Mouse (Mus musculus): ENCODE data around the gene Iqcf4. TPM values are rescaled to one million over a fixed set of nuclear protein-coding genes. Genes with fewer than 3 reads are reported as not detected.

Iqcf4 gene
- polyA plus RNA-seq (2014; fragmentation: Nextera tagmentation; extraction: Ambion mirVana), result not detected in 2 replicates

GRCm38 (mm10) chr9:106570896-106571295 is at the start of gene Iqcf4:
Gene Iqcf4, minus strand, starts transcription at chr9:106570996.
- Histone ChIP-seq H3K36me3 (ENCODE audit: control insufficient read depth, insufficient read depth, low read length) (no peaks in the 10 kb centered on the region), H3K4me1 (ENCODE audit: control insufficient read depth in 2 of 2, insufficient read depth in 2 of 2, low read length in 2 of 2) (peaks cover 0 to 3% of the 10 kb centered on the region in 2 experiments; a peak in 1 of 4 replicates), H3K4me2 (ENCODE audit: low read length) (no peak within 1 kb of the TSS), H3K9me3 (ENCODE audit: control insufficient read depth, low read length) (no peaks in the 10 kb centered on the region), H3K27me3 (ENCODE audit: control insufficient read depth, insufficient read depth, low read length) (no peaks in the 10 kb centered on the region), H3K9ac (ENCODE audit: low read length) (no peak within 1 kb of the TSS), H3K27ac (replicated peaks in 1 of 2; ENCODE audit: control insufficient read depth in 1 of 2, insufficient read depth in 1 of 2, low read depth in 2 of 2, low read length in 2 of 2) (no peak within 1 kb of the TSS), H3K4me3 (ENCODE audit: control insufficient read depth in 1 of 2, insufficient read depth in 1 of 2, low read depth in 1 of 2, low read length in 2 of 2) (no peak within 1 kb of the TSS)
- ATAC-seq (ENCODE audit: insufficient number of reproducible peaks, insufficient read depth, low FRiP score, low read depth), result no peak
- WGBS, result 81% methylated on average over 7 of the region's 7 CpGs

- Histone ChIP-seq H3K9ac (ENCODE audit: low read length) (no peak overlapping the region), H3K9me3 (ENCODE audit: control insufficient read depth, low read length) (0 out of 2 replicates have a peak, but pooled peaks cover 2% of the 10 kb centered on the region), H3K4me1 (ENCODE audit: control insufficient read depth in 2 of 2, insufficient read depth in 2 of 2, low read length in 2 of 2) (no peaks in the 10 kb centered on the region), H3K27ac (replicated peaks in 1 of 2; ENCODE audit: control insufficient read depth in 1 of 2, insufficient read depth in 1 of 2, low read depth in 2 of 2, low read length in 2 of 2) (no peak overlapping the region), H3K4me3 (ENCODE audit: control insufficient read depth in 1 of 2, insufficient read depth in 1 of 2, low read depth in 1 of 2, low read length in 2 of 2) (no peak overlapping the region), H3K36me3 (ENCODE audit: control insufficient read depth, insufficient read depth, low read length) (no peaks in the 10 kb centered on the region), H3K27me3 (ENCODE audit: control insufficient read depth, insufficient read depth, low read length) (no peaks in the 10 kb centered on the region), H3K4me2 (ENCODE audit: low read length) (no peak overlapping the region)
- no peak for ATAC-seq (ENCODE audit: insufficient number of reproducible peaks, insufficient read depth, low FRiP score, low read depth)
- 81% methylated on average over 3 of the region's 3 CpGs for WGBS
These were observed 46.7 kb upstream of the Iqcf4 start for GRCm38 (mm10) chr9:106617496-106617895.

DNA sequence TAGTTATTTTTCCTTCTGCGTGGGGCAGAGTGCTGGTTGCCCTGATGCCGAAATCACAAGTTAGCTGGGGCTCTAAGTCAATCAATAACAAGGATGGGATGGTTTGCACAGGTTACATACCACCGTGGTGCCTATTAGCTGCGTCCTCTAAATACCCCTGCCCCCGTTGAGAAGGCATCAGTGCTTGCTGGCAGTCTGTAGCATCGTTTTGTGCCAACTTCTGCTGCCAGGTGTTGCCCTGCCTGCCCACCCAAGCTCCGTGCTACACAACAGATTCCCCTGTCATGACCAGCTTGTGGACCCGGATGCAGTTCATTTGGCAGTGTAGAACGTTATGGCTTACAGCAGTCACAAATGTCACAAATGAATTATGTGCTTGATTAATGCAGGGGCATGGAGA is 45.5 kb upstream of the Iqcf4 start:
- Histone ChIP-seq H3K27ac (replicated peaks in 1 of 2; ENCODE audit: control insufficient read depth in 1 of 2, insufficient read depth in 1 of 2, low read depth in 2 of 2, low read length in 2 of 2) (no peak overlapping the region), H3K27me3 (ENCODE audit: control insufficient read depth, insufficient read depth, low read length) (no peaks in the 10 kb centered on the region), H3K36me3 (ENCODE audit: control insufficient read depth, insufficient read depth, low read length) (no peaks in the 10 kb centered on the region), H3K4me2 (ENCODE audit: low read length) (no peak overlapping the region), H3K4me3 (ENCODE audit: control insufficient read depth in 1 of 2, insufficient read depth in 1 of 2, low read depth in 1 of 2, low read length in 2 of 2) (no peak overlapping the region), H3K4me1 (ENCODE audit: control insufficient read depth in 2 of 2, insufficient read depth in 2 of 2, low read length in 2 of 2) (no peaks in the 10 kb centered on the region), H3K9ac (ENCODE audit: low read length) (no peak overlapping the region), H3K9me3 (ENCODE audit: control insufficient read depth, low read length) (0 out of 2 replicates have a peak, but pooled peaks cover 2% of the 10 kb centered on the region)
- 72% methylated on average over 9 of the region's 9 CpGs for WGBS
- ATAC-seq (ENCODE audit: insufficient number of reproducible peaks, insufficient read depth, low FRiP score, low read depth), result no peak

GRCm38 (mm10) chr9:106614616-106615015 is 43.8 kb upstream of the Iqcf4 start:
- 0 out of 2 replicates have a peak, but pooled peaks cover 2% of the 10 kb centered on the region for H3K9me3 ChIP-seq (ENCODE audit: control insufficient read depth, low read length)
- H3K27me3 ChIP-seq (ENCODE audit: control insufficient read depth, insufficient read depth, low read length), result no peaks in the 10 kb centered on the region
- no peaks in the 10 kb centered on the region for H3K36me3 ChIP-seq (ENCODE audit: control insufficient read depth, insufficient read depth, low read length)
- no peak overlapping the region for H3K9ac ChIP-seq (ENCODE audit: low read length)
- 33% methylated on average over 3 of the region's 3 CpGs for WGBS
- no peak for ATAC-seq (ENCODE audit: insufficient number of reproducible peaks, insufficient read depth, low FRiP score, low read depth)
- H3K4me1 ChIP-seq (ENCODE audit: control insufficient read depth in 2 of 2, insufficient read depth in 2 of 2, low read length in 2 of 2), result no peaks in the 10 kb centered on the region
- no peak overlapping the region for H3K27ac ChIP-seq (replicated peaks in 1 of 2; ENCODE audit: control insufficient read depth in 1 of 2, insufficient read depth in 1 of 2, low read depth in 2 of 2, low read length in 2 of 2)
- no peak overlapping the region for H3K4me3 ChIP-seq (ENCODE audit: control insufficient read depth in 1 of 2, insufficient read depth in 1 of 2, low read depth in 1 of 2, low read length in 2 of 2)
- H3K4me2 ChIP-seq (ENCODE audit: low read length), result no peak overlapping the region

GRCm38 (mm10) chr9:106613951-106614350 is 43.2 kb upstream of the Iqcf4 start:
- Histone ChIP-seq H3K36me3 (ENCODE audit: control insufficient read depth, insufficient read depth, low read length) (no peaks in the 10 kb centered on the region), H3K4me2 (ENCODE audit: low read length) (no peak overlapping the region), H3K9me3 (ENCODE audit: control insufficient read depth, low read length) (no peaks in the 10 kb centered on the region), H3K4me1 (ENCODE audit: control insufficient read depth in 2 of 2, insufficient read depth in 2 of 2, low read length in 2 of 2) (no peaks in the 10 kb centered on the region), H3K27me3 (ENCODE audit: control insufficient read depth, insufficient read depth, low read length) (no peaks in the 10 kb centered on the region), H3K9ac (ENCODE audit: low read length) (no peak overlapping the region), H3K4me3 (ENCODE audit: control insufficient read depth in 1 of 2, insufficient read depth in 1 of 2, low read depth in 1 of 2, low read length in 2 of 2) (no peak overlapping the region), H3K27ac (replicated peaks in 1 of 2; ENCODE audit: control insufficient read depth in 1 of 2, insufficient read depth in 1 of 2, low read depth in 2 of 2, low read length in 2 of 2) (no peak overlapping the region)
- WGBS, result 58% methylated on average over 2 of the region's 2 CpGs
- no peak for ATAC-seq (ENCODE audit: insufficient number of reproducible peaks, insufficient read depth, low FRiP score, low read depth)

DNA sequence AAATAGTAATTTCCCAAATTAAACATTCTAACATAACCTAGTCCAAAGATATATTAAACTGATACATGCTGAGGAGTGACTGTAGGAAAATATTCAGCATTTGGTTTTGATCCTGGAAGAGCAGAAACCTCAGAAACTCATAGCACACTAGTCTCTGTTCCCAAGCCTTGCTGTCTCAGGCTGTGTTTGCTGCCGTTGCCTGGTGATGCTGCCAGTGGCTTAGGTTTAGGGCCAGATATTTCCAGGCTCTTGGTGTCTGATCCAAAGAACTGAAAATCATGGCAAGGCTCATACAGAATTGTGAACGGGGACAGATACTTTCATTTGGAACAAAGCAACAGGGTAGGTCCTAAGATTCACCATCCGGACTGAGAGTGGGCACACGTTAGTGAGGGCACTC is 39.9 kb upstream of the Iqcf4 start:
- Histone ChIP-seq H3K27me3 (ENCODE audit: control insufficient read depth, insufficient read depth, low read length) (no peaks in the 10 kb centered on the region), H3K4me1 (ENCODE audit: control insufficient read depth in 2 of 2, insufficient read depth in 2 of 2, low read length in 2 of 2) (no peaks in the 10 kb centered on the region), H3K9me3 (ENCODE audit: control insufficient read depth, low read length) (peaks cover 5% of the 10 kb centered on the region; the same call in 1 of the 2 replicates), H3K4me3 (ENCODE audit: control insufficient read depth in 1 of 2, insufficient read depth in 1 of 2, low read depth in 1 of 2, low read length in 2 of 2) (no peak overlapping the region), H3K4me2 (ENCODE audit: low read length) (no peak overlapping the region), H3K27ac (replicated peaks in 1 of 2; ENCODE audit: control insufficient read depth in 1 of 2, insufficient read depth in 1 of 2, low read depth in 2 of 2, low read length in 2 of 2) (no peak overlapping the region), H3K36me3 (ENCODE audit: control insufficient read depth, insufficient read depth, low read length) (no peaks in the 10 kb centered on the region), H3K9ac (ENCODE audit: low read length) (no peak overlapping the region)
- ATAC-seq (ENCODE audit: insufficient number of reproducible peaks, insufficient read depth, low FRiP score, low read depth), result no peak
- 80% methylated on average over 4 of the region's 4 CpGs for WGBS

- H3K36me3 ChIP-seq (ENCODE audit: control insufficient read depth, insufficient read depth, low read length), result no peaks in the 10 kb centered on the region
- H3K27me3 ChIP-seq (ENCODE audit: control insufficient read depth, insufficient read depth, low read length), result no peaks in the 10 kb centered on the region
- H3K9ac ChIP-seq (ENCODE audit: low read length), result no peak overlapping the region
- no peaks in the 10 kb centered on the region for H3K9me3 ChIP-seq (ENCODE audit: control insufficient read depth, low read length)
- no peak for ATAC-seq (ENCODE audit: insufficient number of reproducible peaks, insufficient read depth, low FRiP score, low read depth)
- H3K4me2 ChIP-seq (ENCODE audit: low read length), result no peak overlapping the region
- H3K4me1 ChIP-seq (ENCODE audit: control insufficient read depth in 2 of 2, insufficient read depth in 2 of 2, low read length in 2 of 2), result peaks cover 4 to 6% of the 10 kb centered on the region in 2 experiments
- no peak overlapping the region for H3K27ac ChIP-seq (replicated peaks in 1 of 2; ENCODE audit: control insufficient read depth in 1 of 2, insufficient read depth in 1 of 2, low read depth in 2 of 2, low read length in 2 of 2)
- WGBS, result 26% methylated on average over 8 of the region's 8 CpGs
- no peak overlapping the region for H3K4me3 ChIP-seq (ENCODE audit: control insufficient read depth in 1 of 2, insufficient read depth in 1 of 2, low read depth in 1 of 2, low read length in 2 of 2)
These were observed 29.8 kb upstream of the Iqcf4 start for GRCm38 (mm10) chr9:106600546-106600945.

DNA sequence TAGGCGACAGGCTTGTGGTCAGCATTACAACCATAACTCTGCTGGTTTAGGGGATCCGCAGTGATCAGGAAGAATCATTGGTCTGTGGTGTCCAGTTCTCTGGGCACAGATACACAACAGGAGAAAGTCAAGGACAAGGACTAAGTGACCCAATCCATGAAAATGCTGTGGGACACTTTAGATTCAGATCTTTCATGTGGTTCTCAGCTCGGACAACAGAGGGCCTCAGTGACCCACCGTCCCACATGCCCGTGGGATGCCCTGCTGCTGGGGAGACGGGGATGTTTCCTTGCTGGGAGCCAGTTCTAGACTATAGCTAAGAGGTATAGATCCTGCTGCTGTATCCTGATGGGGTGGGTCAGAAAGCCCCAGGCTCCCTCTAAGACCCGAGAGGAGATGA is 27.7 kb upstream of the Iqcf4 start:
- no peak overlapping the region for H3K4me2 ChIP-seq (ENCODE audit: low read length)
- H3K27me3 ChIP-seq (ENCODE audit: control insufficient read depth, insufficient read depth, low read length), result no peaks in the 10 kb centered on the region
- no peaks in the 10 kb centered on the region for H3K9me3 ChIP-seq (ENCODE audit: control insufficient read depth, low read length)
- H3K4me1 ChIP-seq (ENCODE audit: control insufficient read depth in 2 of 2, insufficient read depth in 2 of 2, low read length in 2 of 2), result peaks cover 4 to 6% of the 10 kb centered on the region in 2 experiments
- WGBS, result 40% methylated on average over 7 of the region's 7 CpGs
- H3K36me3 ChIP-seq (ENCODE audit: control insufficient read depth, insufficient read depth, low read length), result no peaks in the 10 kb centered on the region
- no peak overlapping the region for H3K27ac ChIP-seq (replicated peaks in 1 of 2; ENCODE audit: control insufficient read depth in 1 of 2, insufficient read depth in 1 of 2, low read depth in 2 of 2, low read length in 2 of 2)
- H3K4me3 ChIP-seq (ENCODE audit: control insufficient read depth in 1 of 2, insufficient read depth in 1 of 2, low read depth in 1 of 2, low read length in 2 of 2), result no peak overlapping the region
- no peak for ATAC-seq (ENCODE audit: insufficient number of reproducible peaks, insufficient read depth, low FRiP score, low read depth)
- H3K9ac ChIP-seq (ENCODE audit: low read length), result no peak overlapping the region

Measured in heart, embryonic 14.5 days (tissue).